Mouse (Mus musculus) spleen, adult 2 months (tissue): ENCODE measurements around the gene Pilra.

Experiments used
- CTCF ChIP-seq: fragments of 200-500 bp; IDR thresholded peaks from 2 replicates; pipeline ENCODE4 v1.5.1; 2011; ENCODE audit warnings: mild to moderate bottlenecking, inconsistent platforms; ENCODE audit not compliant: insufficient read depth, insufficient read length, insufficient replicate concordance; ENCODE audit errors: extremely low read depth
- POLR2A ChIP-seq: fragments of 200-500 bp; IDR thresholded peaks from 2 replicates; pipeline ENCODE4 v1.6.1; 2011; ENCODE audit warnings: low read depth, low read length, inconsistent platforms

DNA sequence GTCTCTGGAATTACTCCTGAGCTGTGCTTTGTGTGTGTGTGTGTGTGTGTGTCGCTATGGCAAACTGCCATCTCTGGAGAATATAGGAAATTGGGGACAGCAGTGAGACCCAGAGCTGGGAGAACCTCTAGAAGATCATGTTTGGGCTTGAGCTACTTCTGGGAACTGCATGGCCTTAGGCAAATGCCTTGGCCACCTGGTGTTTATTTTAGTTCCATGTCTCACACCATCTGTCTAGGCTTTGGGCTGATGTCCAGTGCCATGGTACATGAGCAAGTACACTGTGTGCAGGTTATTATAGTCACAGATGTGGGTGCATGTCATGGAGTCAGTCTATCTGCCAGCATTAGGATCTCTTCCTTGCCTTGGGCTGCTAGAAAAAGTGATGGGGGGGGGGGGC, 13.5 kb downstream of the Pilra start:
- TF ChIP-seq POLR2A, result no peak
- TF ChIP-seq CTCF, result no peak
